Mouse (Mus musculus) liver, embryonic 15.5 days (tissue): Measurements from ENCODE around the gene Cd209c. TPM values are rescaled to one million over a fixed set of nuclear protein-coding genes. Genes with fewer than 3 reads are reported as not detected.

Experiments used
- ATAC-seq: fragments of 200-750 bp; cut with Nextera tagmentation; 2 replicates; pipeline ENCODE4 v1.8.0; 2017; ENCODE audit warnings: moderate number of reproducible peaks, mild to moderate bottlenecking, moderate library complexity; ENCODE audit not compliant: insufficient read depth
- H3K27ac ChIP-seq: fragments of 300-500 bp; sonication (generic); replicated peaks from 2 replicates; pipeline ENCODE4 v1.5.1; 2015; ENCODE audit warnings: mild to moderate bottlenecking, inconsistent platforms
- H3K27me3 ChIP-seq: fragments of 300-500 bp; sonication (generic); 2 replicates; pipeline ENCODE4 v1.6.1; 2015; ENCODE audit warnings: mild to moderate bottlenecking, inconsistent platforms
- H3K36me3 ChIP-seq: fragments of 300-500 bp; sonication (generic); replicated peaks from 2 replicates; pipeline ENCODE4 v1.6.1; 2015; ENCODE audit warnings: moderate library complexity, mild to moderate bottlenecking, inconsistent platforms
- H3K4me1 ChIP-seq: fragments of 300-500 bp; sonication (generic); replicated peaks from 2 replicates; pipeline ENCODE4 v1.6.1; 2015; ENCODE audit warnings: inconsistent platforms
- H3K4me2 ChIP-seq: fragments of 300-500 bp; sonication (generic); 2 replicates; pipeline ENCODE4 v1.6.1; 2015; ENCODE audit warnings: moderate library complexity, mild to moderate bottlenecking, inconsistent platforms
- H3K4me3 ChIP-seq: fragments of 300-500 bp; sonication (generic); replicated peaks from 2 replicates; pipeline ENCODE4 v1.5.1; 2015; ENCODE audit warnings: mild to moderate bottlenecking, inconsistent platforms
- H3K9ac ChIP-seq: fragments of 300-500 bp; sonication (generic); 2 replicates; pipeline ENCODE4 v1.6.1; 2015; ENCODE audit warnings: moderate library complexity, mild to moderate bottlenecking, inconsistent platforms
- H3K9me3 ChIP-seq: fragments of 300-500 bp; sonication (generic); replicated peaks from 2 replicates; pipeline ENCODE4 v1.6.1; 2016; ENCODE audit warnings: inconsistent platforms
- WGBS: fragments of 180-500 bp; shearing (Covaris S2); methylation state at CpG from one replicate; pipeline ENCODE4 v1.1.7; 2015; ENCODE audit warnings: mixed read lengths; ENCODE audit not compliant: insufficient replicate concordance; 5-methylcytosine and 5-hydroxymethylcytosine counted together
- polyA plus RNA-seq: library from polyadenylated mRNA; unstranded; fragments of >200 nt; fragmentation: Nextera tagmentation; extraction: Ambion mirVana; gene quantifications from 2 replicates; pipeline ENCODE4 v1.2.1, GENCODE M21; 2015

The Cd209c gene
- polyA plus RNA-seq = 0.09 and 0.14 TPM in 2 replicates

GRCm38 (mm10) chr8:3954646-3955045 is at the start of gene Cd209c:
Gene Cd209c, minus strand, starts transcription at chr8:3954746.
- WGBS = 39% methylated on average over 1 of the region's 1 CpGs
- H3K4me2 ChIP-seq = no peak within 1 kb of the TSS
- ATAC-seq = no peak

GRCm38 (mm10) chr8:3994219-3994618 is 39.7 kb upstream of the Cd209c start:
- WGBS = 33% methylated on average over 42 of the region's 42 CpGs
- Histone ChIP-seq H3K27ac (no peak overlapping the region), H3K9me3 (no peaks in the 10 kb centered on the region), H3K36me3 (no peaks in the 10 kb centered on the region), H3K4me1 (no peaks in the 10 kb centered on the region), H3K4me3 (no peak overlapping the region), H3K4me2 (no peak overlapping the region), H3K9ac (no peak overlapping the region), H3K27me3 (peaks cover 6% of the 10 kb centered on the region; the same call in 1 of the 2 replicates)
- ATAC-seq = no peak

More at GRCm38 (mm10) chr8:3954646-3955045, at the start of gene Cd209c:
- no peaks in the 10 kb centered on the region for H3K4me1 ChIP-seq
- H3K4me3 ChIP-seq = no peak within 1 kb of the TSS
- no peaks in the 10 kb centered on the region for H3K36me3 ChIP-seq
- H3K9ac ChIP-seq = no peak within 1 kb of the TSS
- H3K27ac ChIP-seq = no peak within 1 kb of the TSS
- H3K27me3 ChIP-seq = no peaks in the 10 kb centered on the region
- H3K9me3 ChIP-seq = no peaks in the 10 kb centered on the region

- Histone ChIP-seq H3K36me3 (no peaks in the 10 kb centered on the region), H3K27me3 (no peaks in the 10 kb centered on the region), H3K4me3 (no peak overlapping the region), H3K9me3 (no peaks in the 10 kb centered on the region), H3K4me2 (no peak overlapping the region), H3K9ac (no peak overlapping the region), H3K27ac (no peak overlapping the region), H3K4me1 (no peaks in the 10 kb centered on the region)
- WGBS = 53% methylated on average over 1 of the region's 1 CpGs
- no peak for ATAC-seq
Observed at GRCm38 (mm10) chr8:3956037-3956436, 1.5 kb upstream of the Cd209c start.

GRCm38 (mm10) chr8:3940023-3940422 is 14.5 kb downstream of the Cd209c start:
- no peaks in the 10 kb centered on the region for H3K27me3 ChIP-seq
- no peak overlapping the region for H3K9ac ChIP-seq
- no peaks in the 10 kb centered on the region for H3K36me3 ChIP-seq
- H3K4me3 ChIP-seq = no peak overlapping the region
- 63% methylated on average over 3 of the region's 3 CpGs for WGBS
- no peak for ATAC-seq
- H3K9me3 ChIP-seq = no peaks in the 10 kb centered on the region
- no peaks in the 10 kb centered on the region for H3K4me1 ChIP-seq
- H3K4me2 ChIP-seq = no peak overlapping the region
- no peak overlapping the region for H3K27ac ChIP-seq

GRCm38 (mm10) chr8:3926744-3927143 is 27.8 kb downstream of the Cd209c start, which contains the start of gene Cd209b:
Gene Cd209b, minus strand, starts transcription at chr8:3926844.
- 65% methylated on average over 3 of the region's 3 CpGs for WGBS
- no peak for ATAC-seq
- H3K36me3 ChIP-seq = no peaks in the 10 kb centered on the region
- no peaks in the 10 kb centered on the region for H3K27me3 ChIP-seq
- H3K4me2 ChIP-seq = no peak within 1 kb of the TSS
- H3K4me3 ChIP-seq = no peak within 1 kb of the TSS
- no peak within 1 kb of the TSS for H3K9ac ChIP-seq
- H3K9me3 ChIP-seq = no peaks in the 10 kb centered on the region
- H3K27ac ChIP-seq = no peak within 1 kb of the TSS
- H3K4me1 ChIP-seq = no peaks in the 10 kb centered on the region

Other genes starting within 250 kb of the Cd209c start
- gene Clec4g, start 234.1 kb downstream of the Cd209c start, polyA plus RNA-seq = 6.7 and 9.3 TPM in 2 replicates
- 0.18 and 0.23 TPM in 2 replicates for gene Cd209a, start 205.8 kb downstream of the Cd209c start, polyA plus RNA-seq
- not detected in 2 replicates for gene Cd209e, start 100.4 kb downstream of the Cd209c start, polyA plus RNA-seq
- gene Cd209d, start 76.2 kb downstream of the Cd209c start, polyA plus RNA-seq = 0.13 TPM in 1 of 2 replicates, not detected in the other
- not detected in 2 replicates for gene Cd209b, start 27.9 kb downstream of the Cd209c start, polyA plus RNA-seq
- gene Cd209f, start 151.1 kb upstream of the Cd209c start, polyA plus RNA-seq = 1.4 and 1.9 TPM in 2 replicates
- 0.10 TPM in 1 of 2 replicates, not detected in the other for gene Cd209g, start 179.4 kb upstream of the Cd209c start, polyA plus RNA-seq
- gene Evi5l, start 211.8 kb upstream of the Cd209c start, polyA plus RNA-seq = 4.9 and 6.0 TPM in 2 replicates